Mouse (Mus musculus): Measurements from ENCODE around the gene Shc2.

Shc2 gene

DNA sequence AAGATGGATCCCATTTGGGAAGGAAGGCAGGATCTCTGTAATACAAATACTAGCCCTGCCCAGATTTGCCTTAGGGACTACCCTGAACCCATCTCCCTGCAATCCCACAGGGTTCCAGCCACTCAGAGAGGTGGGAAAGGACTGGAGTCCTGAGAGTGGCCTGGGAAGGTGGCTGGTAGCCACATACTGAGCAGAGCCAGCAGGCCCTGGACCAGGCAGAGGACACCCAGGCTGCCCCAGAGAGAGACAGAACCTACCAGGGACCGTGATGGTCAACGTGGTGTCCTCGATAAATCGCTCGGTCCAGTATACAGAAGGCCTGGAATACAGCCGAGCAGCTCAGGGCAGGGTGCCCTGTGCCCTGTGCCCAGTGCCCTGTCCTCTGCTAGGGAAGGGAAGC is 52.6 kb downstream of the Shc2 start:
- in situ Hi-C loops (cut with MboI; ENCODE audit: low sequenced_read_pairs) = no loop called here

DNA sequence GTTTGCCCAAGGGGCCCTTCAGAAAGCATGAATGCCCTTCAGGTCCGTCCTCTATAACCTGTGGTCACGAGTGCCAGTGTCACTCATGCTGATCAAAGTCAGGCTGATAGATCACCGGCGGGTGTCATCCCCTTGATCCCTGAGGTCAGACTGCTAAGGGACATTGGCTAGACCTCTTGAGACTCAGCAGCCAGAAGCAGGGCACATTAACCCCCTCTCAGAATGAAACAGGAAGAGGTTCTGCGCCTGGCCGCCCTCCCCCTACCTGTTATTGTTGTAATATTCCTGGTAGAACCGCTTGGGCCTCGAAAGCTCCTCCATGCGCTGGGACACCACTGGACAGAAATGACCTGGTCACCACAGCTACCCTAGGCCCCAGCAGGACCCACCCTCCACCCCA is 53.3 kb downstream of the Shc2 start:
- in situ Hi-C loops (cut with MboI; ENCODE audit: low sequenced_read_pairs) = no loop called here

GRCm38 (mm10) chr10:79584021-79584420 is 53.7 kb downstream of the Shc2 start:
- in situ Hi-C loops (cut with MboI; ENCODE audit: low sequenced_read_pairs) = no loop called here

DNA sequence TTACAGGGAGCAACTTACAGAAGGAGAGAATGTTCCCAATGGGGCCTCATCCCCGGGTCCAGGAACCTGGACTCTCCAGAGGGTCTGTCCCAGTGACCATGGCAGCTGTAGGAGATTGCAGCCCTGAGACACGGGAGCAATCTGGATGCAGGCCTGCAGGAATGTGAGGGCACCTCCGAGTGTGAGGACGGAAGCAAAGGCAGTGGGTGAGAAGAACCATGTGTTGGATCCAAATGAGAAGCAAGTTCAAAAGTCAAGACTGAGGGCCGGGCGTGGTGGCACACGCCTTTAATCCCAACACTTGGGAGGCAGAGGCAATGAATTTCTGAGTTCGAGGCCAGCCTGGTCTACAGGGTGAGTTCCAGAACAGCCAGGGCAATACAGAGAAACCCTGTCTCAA is 56.2 kb downstream of the Shc2 start:
- in situ Hi-C loops (cut with MboI; ENCODE audit: low sequenced_read_pairs) = no loop called here

DNA sequence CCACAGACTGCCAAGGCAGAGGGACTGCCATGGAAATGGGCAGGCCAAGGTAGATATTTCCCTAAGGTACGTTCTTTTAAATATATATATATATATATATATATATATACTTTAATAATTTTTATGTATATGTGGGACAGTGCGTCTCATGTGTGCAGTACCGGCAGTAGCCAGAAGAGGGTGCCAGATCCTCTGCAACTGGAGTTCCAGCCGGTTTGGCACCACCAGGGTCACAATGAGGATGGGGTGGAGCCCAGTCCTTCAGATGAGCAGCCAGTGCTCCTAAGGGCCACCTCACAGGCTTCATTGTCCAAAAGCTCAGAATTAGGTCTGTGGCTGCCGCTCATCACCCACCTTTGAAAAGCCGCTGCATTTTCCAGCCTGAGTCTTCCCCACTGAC is 56.9 kb downstream of the Shc2 start:
- in situ Hi-C loops (cut with MboI; ENCODE audit: low sequenced_read_pairs) = no loop called here

- in situ Hi-C loops (cut with MboI; ENCODE audit: low sequenced_read_pairs) = no loop called here
These were observed 57.4 kb downstream of the Shc2 start for GRCm38 (mm10) chr10:79580356-79580755.

- in situ Hi-C loops (cut with MboI; ENCODE audit: low sequenced_read_pairs) = no loop called here
These were observed 57.9 kb downstream of the Shc2 start for GRCm38 (mm10) chr10:79579781-79580180.

DNA sequence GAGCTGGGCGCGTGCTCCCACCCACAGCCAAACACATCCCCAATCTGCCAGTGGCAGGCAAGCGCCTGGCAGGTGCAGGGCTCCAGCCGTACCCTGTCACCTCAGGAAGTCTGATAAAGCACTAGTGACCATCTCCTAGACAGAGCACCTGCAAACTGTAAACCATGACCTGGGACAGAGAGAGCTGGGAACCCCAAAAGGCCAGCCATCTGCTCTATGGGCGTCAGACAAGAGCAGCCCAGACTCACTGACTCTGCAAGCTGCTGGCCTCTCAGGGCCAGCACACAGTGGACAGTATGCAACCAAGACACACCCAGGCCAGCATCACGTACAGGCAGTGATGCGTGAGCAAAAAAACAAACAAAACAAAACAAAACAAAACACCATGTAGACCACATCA is 58.8 kb downstream of the Shc2 start:
- in situ Hi-C loops (cut with MboI; ENCODE audit: low sequenced_read_pairs) = no loop called here

DNA sequence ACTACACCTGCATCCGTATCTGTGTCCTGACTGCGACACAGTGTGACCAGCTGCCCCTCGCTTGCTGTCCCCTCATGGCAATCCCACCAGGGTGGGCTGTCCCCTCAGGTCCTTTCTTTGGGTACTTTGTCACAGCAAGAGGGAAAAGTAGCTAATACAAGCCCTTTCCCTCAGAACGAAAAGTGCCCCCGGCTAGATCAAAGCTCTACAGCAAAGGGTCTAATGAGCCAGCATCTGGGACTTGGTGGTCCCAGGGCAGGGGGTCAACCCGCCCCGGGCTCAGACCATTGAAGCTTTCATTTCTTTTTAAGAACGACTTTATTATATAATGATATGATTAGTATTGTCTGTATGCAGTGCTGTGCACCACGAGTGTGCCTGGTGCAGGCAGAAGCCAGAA is 59.4 kb downstream of the Shc2 start:
- in situ Hi-C loops (cut with MboI; ENCODE audit: low sequenced_read_pairs) = no loop called here

- in situ Hi-C loops (cut with MboI; ENCODE audit: low sequenced_read_pairs) = no loop called here
These were observed 60.3 kb downstream of the Shc2 start for GRCm38 (mm10) chr10:79577376-79577775.

- in situ Hi-C loops (cut with MboI; ENCODE audit: low sequenced_read_pairs) = no loop called here
These were observed 62.0 kb downstream of the Shc2 start for GRCm38 (mm10) chr10:79575754-79576153.

DNA sequence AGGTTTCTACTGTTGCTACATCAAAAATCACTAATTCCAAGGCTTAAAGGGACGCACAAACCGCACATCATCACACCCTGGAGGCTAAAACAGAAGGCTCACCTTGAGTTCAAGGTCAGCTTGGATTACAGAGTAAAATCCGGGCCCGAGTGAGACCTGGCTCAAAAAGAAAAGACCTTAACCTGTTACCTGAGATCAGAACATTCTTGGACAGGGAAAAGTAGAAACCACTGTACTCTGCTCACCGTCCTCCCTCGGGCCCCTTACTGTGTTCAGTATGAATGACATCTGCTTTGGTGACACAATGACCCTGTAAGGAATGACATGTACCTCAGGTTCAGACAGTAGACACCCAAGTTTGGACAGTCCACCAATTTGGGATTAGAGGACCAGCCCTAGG is 62.9 kb downstream of the Shc2 start:
- in situ Hi-C loops (cut with MboI; ENCODE audit: low sequenced_read_pairs) = no loop called here

- in situ Hi-C loops (cut with MboI; ENCODE audit: low sequenced_read_pairs) = no loop called here
These were observed 63.4 kb downstream of the Shc2 start for GRCm38 (mm10) chr10:79574350-79574749.

DNA sequence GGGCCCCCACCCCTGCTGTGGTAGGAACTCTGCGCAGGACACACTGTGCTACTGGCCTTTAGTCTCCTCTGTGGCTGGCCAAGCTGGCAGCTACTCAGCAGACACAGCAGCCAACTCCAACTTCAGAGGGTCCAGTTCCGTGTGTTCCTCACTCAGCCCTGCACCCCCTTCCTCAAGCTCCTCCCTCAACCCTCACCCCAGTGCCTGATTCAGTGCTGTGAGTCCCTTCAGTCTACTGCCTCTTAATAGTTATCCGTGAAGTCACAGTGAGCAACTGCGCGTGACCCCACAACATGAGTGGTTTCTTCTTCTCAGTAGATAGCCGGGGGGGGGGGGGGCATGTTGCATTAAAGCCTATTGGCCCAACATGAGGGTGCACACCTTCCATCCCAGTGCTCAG is 64.1 kb downstream of the Shc2 start:
- in situ Hi-C loops (cut with MboI; ENCODE audit: low sequenced_read_pairs) = no loop called here

DNA sequence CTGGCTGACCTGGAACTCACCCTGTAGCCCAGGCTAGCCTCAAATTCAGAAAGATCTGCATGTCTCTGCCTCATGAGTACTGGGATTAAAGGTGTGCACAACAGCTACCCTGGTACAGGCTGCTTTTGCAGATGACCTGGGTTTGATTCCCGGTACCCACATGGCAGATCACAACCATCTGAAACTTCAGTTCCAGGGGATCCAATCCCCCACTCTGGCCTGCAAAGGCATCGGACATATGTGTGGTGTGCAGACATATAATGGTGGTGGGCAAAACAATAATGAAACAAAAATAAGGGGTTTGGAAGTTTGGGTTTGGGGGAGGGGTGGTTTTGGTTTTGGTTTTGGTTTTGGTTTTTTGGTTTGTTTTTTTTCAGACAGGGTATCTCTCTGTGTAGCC is 66.4 kb downstream of the Shc2 start:
- in situ Hi-C loops (cut with MboI; ENCODE audit: low sequenced_read_pairs) = no loop called here

DNA sequence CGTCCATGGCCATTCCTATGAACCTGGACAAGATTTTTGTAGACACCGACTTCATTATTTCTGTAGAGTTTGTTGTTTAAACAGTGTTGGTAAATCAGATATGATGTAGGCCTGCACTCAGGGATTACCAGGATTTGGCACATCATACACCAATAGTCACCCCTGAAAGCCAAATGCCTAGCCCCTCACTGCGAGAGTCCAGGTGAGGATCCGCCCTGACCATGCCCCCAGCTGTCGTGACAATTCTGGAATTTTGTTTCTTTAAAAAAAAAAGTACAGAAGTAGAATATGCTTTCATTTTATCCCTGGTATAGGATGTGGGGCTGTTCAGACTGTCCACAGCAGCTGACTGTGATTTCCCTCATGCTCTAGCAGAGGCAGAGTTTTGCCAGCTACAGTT is 67.8 kb downstream of the Shc2 start:
- in situ Hi-C loops (cut with MboI; ENCODE audit: low sequenced_read_pairs) = no loop called here

Measured in CH12F3 (cell line).